Mouse (Mus musculus) natural killer cell, adult 2 months (primary cell): ENCODE results near the gene Hoxd8.

Source experiments
- DNase-seq, 2 experiments: peaks; one replicate each; pipeline ENCODE4 v3.0.0; 2022; ENCODE audit warnings: low spot score in 2 of 2

The Hoxd8 gene

GRCm38 (mm10) chr2:74704393-74704998 lies at the start of gene Hoxd8:
Hoxd8 (plus strand) TSS chr2:74704615.
- DNase-seq: no peak

- DNase-seq: no peak
Measured at GRCm38 (mm10) chr2:74654743-74655419, 49.5 kb upstream of the Hoxd8 start.

- no peak for DNase-seq
Measured at GRCm38 (mm10) chr2:74655420-74655781, 49.0 kb upstream of the Hoxd8 start.

GRCm38 (mm10) chr2:74655821-74656631 lies 48.4 kb upstream of the Hoxd8 start:
- peak; percentile 44 to 49 for DNase-seq

GRCm38 (mm10) chr2:74656632-74657021 lies 47.8 kb upstream of the Hoxd8 start:
- no peak for DNase-seq

- DNase-seq: no peak
Measured at GRCm38 (mm10) chr2:74657251-74658023, 47.0 kb upstream of the Hoxd8 start.

GRCm38 (mm10) chr2:74658024-74658666 lies 46.3 kb upstream of the Hoxd8 start:
- DNase-seq: no peak

- no peak for DNase-seq
Measured at GRCm38 (mm10) chr2:74658667-74659371, 45.6 kb upstream of the Hoxd8 start.

- DNase-seq: no peak
Measured at GRCm38 (mm10) chr2:74659507-74660005, 44.9 kb upstream of the Hoxd8 start, which contains the start of gene Evx2. Evx2 (minus strand) TSS chr2:74659557.

- no peak for DNase-seq
Measured at GRCm38 (mm10) chr2:74660421-74661375, 43.7 kb upstream of the Hoxd8 start.

- no peak for DNase-seq
Measured at GRCm38 (mm10) chr2:74661685-74662084, 42.7 kb upstream of the Hoxd8 start.

- DNase-seq: no peak
Measured at GRCm38 (mm10) chr2:74663291-74663925, 41.0 kb upstream of the Hoxd8 start.

- DNase-seq: no peak
Measured at GRCm38 (mm10) chr2:74666411-74666810, 38.0 kb upstream of the Hoxd8 start.

- no peak for DNase-seq
Measured at GRCm38 (mm10) chr2:74667191-74667841, 37.1 kb upstream of the Hoxd8 start.

GRCm38 (mm10) chr2:74667842-74668357 lies 36.5 kb upstream of the Hoxd8 start, which contains the start of gene Hoxd13:
Hoxd13 (plus strand) TSS chr2:74668310.
- DNase-seq: no peak

GRCm38 (mm10) chr2:74668370-74669229 lies 35.8 kb upstream of the Hoxd8 start:
- DNase-seq: no peak

- DNase-seq: no peak
Measured at GRCm38 (mm10) chr2:74669230-74669578, 35.2 kb upstream of the Hoxd8 start.
